Mouse (Mus musculus): ENCODE results near the gene Oosp1. TPM values are rescaled to one million over a fixed set of nuclear protein-coding genes. Genes with fewer than 3 reads are reported as not detected.

Gene Oosp1
- polyA plus RNA-seq, 1 experiment: not detected

DNA sequence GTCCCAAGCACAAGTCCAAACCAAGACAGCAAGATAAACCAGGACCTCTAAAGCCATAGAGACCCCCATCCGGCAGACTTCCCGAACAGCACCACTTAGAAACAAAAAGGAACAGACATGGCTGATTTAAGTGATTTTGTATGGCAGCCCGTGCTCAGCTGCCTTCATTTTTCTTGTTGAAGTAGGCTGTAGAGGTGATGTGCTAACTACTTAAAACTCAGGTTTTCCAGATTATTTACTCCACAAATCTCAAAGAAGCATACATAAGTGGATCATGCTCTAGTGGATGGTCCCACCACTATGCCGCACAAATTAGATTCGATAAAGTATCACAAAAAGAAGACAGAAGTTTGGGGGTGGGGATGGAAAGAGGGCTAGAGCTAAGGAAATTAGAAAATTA, 30.5 kb downstream of the Oosp1 start, which contains the start of gene Oosp2:
Oosp2 (minus strand) TSS at position 101 of the 400 bp plus-strand sequence.
- TF ChIP-seq POLR2A (IDR thresholded peaks at IDR 0.05; ENCODE audit: borderline replicate concordance, extremely low read depth, insufficient read depth, insufficient read length, poor library complexity, severe bottlenecking): no peak
- no peak for TF ChIP-seq CTCF (IDR thresholded peaks at IDR 0.05; ENCODE audit: borderline replicate concordance, extremely low read depth, insufficient read depth, insufficient read length)
- DNase-seq (ENCODE audit: low read depth): no peak

DNA sequence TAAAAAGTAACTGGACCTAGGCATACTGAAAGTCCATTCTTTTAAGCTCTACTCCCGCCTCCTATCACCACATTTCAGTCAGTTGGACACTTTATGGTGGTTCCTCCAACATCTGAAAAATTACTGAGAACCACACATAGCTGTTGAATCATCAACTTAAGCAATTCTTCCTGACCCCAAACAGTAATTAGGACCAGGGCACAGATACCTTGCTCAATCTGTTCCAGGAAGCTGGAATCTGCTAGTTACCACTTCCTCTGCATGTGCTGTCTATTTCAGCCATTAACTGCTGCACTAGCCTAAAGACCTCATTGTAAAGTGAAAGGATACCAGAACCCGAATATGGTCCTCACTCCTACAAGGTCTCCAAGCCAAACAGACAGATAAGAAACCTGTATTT, 31.8 kb downstream of the Oosp1 start:
- no peak for DNase-seq (ENCODE audit: low read depth)
- TF ChIP-seq POLR2A (IDR thresholded peaks at IDR 0.05; ENCODE audit: borderline replicate concordance, extremely low read depth, insufficient read depth, insufficient read length, poor library complexity, severe bottlenecking) (no peak), CTCF (IDR thresholded peaks at IDR 0.05; ENCODE audit: borderline replicate concordance, extremely low read depth, insufficient read depth, insufficient read length) (no peak)

- TF ChIP-seq POLR2A (IDR thresholded peaks at IDR 0.05; ENCODE audit: borderline replicate concordance, extremely low read depth, insufficient read depth, insufficient read length, poor library complexity, severe bottlenecking) (no peak), CTCF (IDR thresholded peaks at IDR 0.05; ENCODE audit: borderline replicate concordance, extremely low read depth, insufficient read depth, insufficient read length) (no peak)
- DNase-seq (ENCODE audit: low read depth): peak; percentile 1
Observed at GRCm38 (mm10) chr19:11649564-11649963, 41.4 kb downstream of the Oosp1 start.

- DNase-seq (ENCODE audit: low read depth): no peak
- no peak for TF ChIP-seq CTCF (IDR thresholded peaks at IDR 0.05; ENCODE audit: borderline replicate concordance, extremely low read depth, insufficient read depth, insufficient read length)
- no peak for TF ChIP-seq POLR2A (IDR thresholded peaks at IDR 0.05; ENCODE audit: borderline replicate concordance, extremely low read depth, insufficient read depth, insufficient read length, poor library complexity, severe bottlenecking)
Observed at GRCm38 (mm10) chr19:11646166-11646565, 44.8 kb downstream of the Oosp1 start.

GRCm38 (mm10) chr19:11640732-11641131, 50.2 kb downstream of the Oosp1 start, which contains the start of gene Ms4a3:
TSS of gene Ms4a3 (minus strand) at chr19:11640851.
- DNase-seq (ENCODE audit: low read depth): no peak
- TF ChIP-seq CTCF (IDR thresholded peaks at IDR 0.05; ENCODE audit: borderline replicate concordance, extremely low read depth, insufficient read depth, insufficient read length) (no peak), POLR2A (IDR thresholded peaks at IDR 0.05; ENCODE audit: borderline replicate concordance, extremely low read depth, insufficient read depth, insufficient read length, poor library complexity, severe bottlenecking) (no peak)

GRCm38 (mm10) chr19:11639038-11639437, 51.9 kb downstream of the Oosp1 start:
- TF ChIP-seq CTCF (IDR thresholded peaks at IDR 0.05; ENCODE audit: borderline replicate concordance, extremely low read depth, insufficient read depth, insufficient read length) (no peak), POLR2A (IDR thresholded peaks at IDR 0.05; ENCODE audit: borderline replicate concordance, extremely low read depth, insufficient read depth, insufficient read length, poor library complexity, severe bottlenecking) (no peak)
- DNase-seq (ENCODE audit: low read depth): no peak

DNA sequence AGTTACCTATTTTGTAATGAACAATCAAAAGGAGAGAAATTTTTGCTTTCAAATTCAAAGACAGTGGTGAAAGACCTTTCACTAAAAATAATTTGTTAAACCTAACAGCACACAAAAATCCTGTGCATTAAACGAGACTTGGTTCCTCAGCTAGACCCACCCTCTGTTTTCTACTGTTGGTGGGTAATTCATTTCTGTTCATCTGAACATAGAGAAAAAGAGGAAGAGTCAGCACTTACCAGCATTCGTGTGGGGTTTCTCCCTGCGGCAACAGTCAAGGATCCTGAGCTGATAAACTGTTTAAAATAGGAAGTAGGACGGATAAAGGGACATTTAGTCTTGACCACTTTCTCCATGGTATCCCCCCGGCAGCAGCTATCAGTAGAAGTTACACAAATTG, 55.4 kb downstream of the Oosp1 start:
- TF ChIP-seq POLR2A (IDR thresholded peaks at IDR 0.05; ENCODE audit: borderline replicate concordance, extremely low read depth, insufficient read depth, insufficient read length, poor library complexity, severe bottlenecking): no peak
- TF ChIP-seq CTCF (IDR thresholded peaks at IDR 0.05; ENCODE audit: borderline replicate concordance, extremely low read depth, insufficient read depth, insufficient read length): no peak
- DNase-seq (ENCODE audit: low read depth): no peak

- TF ChIP-seq POLR2A (IDR thresholded peaks at IDR 0.05; ENCODE audit: borderline replicate concordance, extremely low read depth, insufficient read depth, insufficient read length, poor library complexity, severe bottlenecking) (no peak), CTCF (IDR thresholded peaks at IDR 0.05; ENCODE audit: borderline replicate concordance, extremely low read depth, insufficient read depth, insufficient read length) (no peak)
- no peak for DNase-seq (ENCODE audit: low read depth)
Observed at GRCm38 (mm10) chr19:11634330-11634729, 56.6 kb downstream of the Oosp1 start.

GRCm38 (mm10) chr19:11633732-11634131, 57.2 kb downstream of the Oosp1 start:
- DNase-seq (ENCODE audit: low read depth): no peak
- TF ChIP-seq POLR2A (IDR thresholded peaks at IDR 0.05; ENCODE audit: borderline replicate concordance, extremely low read depth, insufficient read depth, insufficient read length, poor library complexity, severe bottlenecking) (no peak), CTCF (IDR thresholded peaks at IDR 0.05; ENCODE audit: borderline replicate concordance, extremely low read depth, insufficient read depth, insufficient read length) (no peak)

GRCm38 (mm10) chr19:11625231-11625630, 65.7 kb downstream of the Oosp1 start:
- no peak for TF ChIP-seq CTCF (IDR thresholded peaks at IDR 0.05; ENCODE audit: borderline replicate concordance, extremely low read depth, insufficient read depth, insufficient read length)
- TF ChIP-seq POLR2A (IDR thresholded peaks at IDR 0.05; ENCODE audit: borderline replicate concordance, extremely low read depth, insufficient read depth, insufficient read length, poor library complexity, severe bottlenecking): no peak
- DNase-seq (ENCODE audit: low read depth): no peak

DNA sequence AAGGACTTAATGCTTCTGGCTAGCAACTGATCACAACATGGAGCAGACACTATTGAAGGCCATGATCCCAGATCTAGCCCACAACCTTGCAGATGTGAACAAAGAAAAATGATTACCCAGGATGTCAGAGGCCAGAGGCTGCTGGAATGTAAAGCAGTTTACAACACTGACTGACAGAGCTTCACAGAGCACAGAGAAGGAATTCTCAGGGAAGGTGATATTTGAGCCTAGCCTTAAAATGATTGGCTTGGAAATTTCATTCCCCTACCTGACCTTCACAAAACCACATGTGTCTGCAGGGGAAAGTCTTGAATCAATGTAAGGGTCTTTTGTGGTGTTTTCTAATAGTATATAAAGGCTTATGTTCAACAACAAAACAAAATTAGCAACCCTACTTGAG, 66.2 kb downstream of the Oosp1 start:
- TF ChIP-seq POLR2A (IDR thresholded peaks at IDR 0.05; ENCODE audit: borderline replicate concordance, extremely low read depth, insufficient read depth, insufficient read length, poor library complexity, severe bottlenecking) (no peak), CTCF (IDR thresholded peaks at IDR 0.05; ENCODE audit: borderline replicate concordance, extremely low read depth, insufficient read depth, insufficient read length) (no peak)
- no peak for DNase-seq (ENCODE audit: low read depth)

DNA sequence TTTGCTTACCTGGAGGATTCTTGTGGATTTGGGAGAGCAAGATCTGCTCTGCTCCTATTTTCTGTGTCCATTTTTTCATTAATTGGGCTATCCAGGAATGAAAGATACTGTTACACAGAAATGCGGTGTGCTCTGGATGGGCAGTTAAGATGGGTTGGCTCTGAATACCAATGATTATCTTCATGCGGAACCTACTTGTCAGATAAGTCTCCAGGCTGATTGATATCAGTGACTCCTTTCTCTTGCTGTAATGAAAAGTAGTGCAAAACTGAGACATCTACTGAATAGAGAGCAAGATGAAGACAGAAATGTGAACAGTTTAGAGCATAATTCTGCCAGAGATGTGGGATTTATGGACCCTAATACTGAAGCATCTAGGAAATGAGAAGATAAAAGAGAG, 67.4 kb downstream of the Oosp1 start, which contains the start of gene Ms4a2:
Ms4a2 (minus strand) TSS at position 169 of the 400 bp plus-strand sequence.
- TF ChIP-seq CTCF (IDR thresholded peaks at IDR 0.05; ENCODE audit: borderline replicate concordance, extremely low read depth, insufficient read depth, insufficient read length): no peak
- no peak for TF ChIP-seq POLR2A (IDR thresholded peaks at IDR 0.05; ENCODE audit: borderline replicate concordance, extremely low read depth, insufficient read depth, insufficient read length, poor library complexity, severe bottlenecking)
- DNase-seq (ENCODE audit: low read depth): no peak

All from brain, embryonic 14.5 days (tissue).